Mouse (Mus musculus) heart, embryonic 14.5 days (tissue): ENCODE data around the gene Tsc22d2. TPM values are rescaled to one million over a fixed set of nuclear protein-coding genes. Genes with fewer than 3 reads are reported as not detected.

ENCODE experiments used
- ATAC-seq: fragments of 200-750 bp; cut with Nextera tagmentation; 2 replicates; pipeline ENCODE4 v1.8.0; 2017; ENCODE audit warnings: low read depth, moderate TSS enrichment; ENCODE audit not compliant: insufficient number of reproducible peaks, insufficient read depth, low FRiP score
- H3K27ac ChIP-seq, 2 experiments: fragments of 200-500 bp in 1 of 2; fragments of 300-500 bp in 1 of 2; sonication (generic) in 1 of 2; replicated peaks in 1 of 2; 2 replicates each; pipeline ENCODE4 v1.5.1; 2012 to 2014; ENCODE audit warnings: low read depth in 2 of 2, low read length in 2 of 2, control low read depth in 1 of 2, mild to moderate bottlenecking in 1 of 2, mixed read lengths in 1 of 2; ENCODE audit not compliant: control insufficient read depth in 1 of 2, insufficient read depth in 1 of 2
- H3K27me3 ChIP-seq: fragments of 300-500 bp; sonication (generic); 2 replicates; pipeline ENCODE4 v1.6.1; 2014; ENCODE audit warnings: mild to moderate bottlenecking, low read length, control low read depth; ENCODE audit not compliant: control insufficient read depth, insufficient read depth
- H3K36me3 ChIP-seq: fragments of 300-500 bp; sonication (generic); 2 replicates; pipeline ENCODE4 v1.6.1; 2014; ENCODE audit warnings: mild to moderate bottlenecking, control low read depth, low read length, mixed read lengths; ENCODE audit not compliant: control insufficient read depth, insufficient read depth
- H3K4me1 ChIP-seq, 2 experiments: fragments of 200-500 bp in 1 of 2; fragments of 300-500 bp in 1 of 2; sonication (generic) in 1 of 2; 2 replicates each; pipeline ENCODE4 v1.6.1; 2012 to 2014; ENCODE audit warnings: low read length in 2 of 2, control low read depth in 1 of 2, mixed read lengths in 1 of 2; ENCODE audit not compliant: control insufficient read depth in 2 of 2, insufficient read depth in 2 of 2
- H3K4me2 ChIP-seq: fragments of 300-500 bp; sonication (generic); 2 replicates; pipeline ENCODE4 v1.6.1; 2014; ENCODE audit warnings: mild to moderate bottlenecking, low read length
- H3K4me3 ChIP-seq, 2 experiments: fragments of 200-500 bp in 1 of 2; fragments of 300-500 bp in 1 of 2; sonication (generic) in 1 of 2; 2 replicates each; pipeline ENCODE4 v1.5.1; 2012 to 2014; ENCODE audit warnings: low read length in 2 of 2, mild to moderate bottlenecking in 2 of 2, control low read depth in 1 of 2, low read depth in 1 of 2, moderate library complexity in 1 of 2; ENCODE audit not compliant: control insufficient read depth in 1 of 2, insufficient read depth in 1 of 2
- H3K9ac ChIP-seq: fragments of 300-500 bp; sonication (generic); 2 replicates; pipeline ENCODE4 v1.6.1; 2014; ENCODE audit warnings: mild to moderate bottlenecking, low read length
- H3K9me3 ChIP-seq: fragments of 300-500 bp; sonication (generic); 2 replicates; pipeline ENCODE4 v1.6.1; 2016; ENCODE audit warnings: low read length, control low read depth; ENCODE audit not compliant: control insufficient read depth
- WGBS: fragments of 180-500 bp; shearing (Covaris S2); extraction: QIAGEN DNeasy Blood & Tissue Kit; methylation state at CpG from one replicate; pipeline ENCODE4 v1.1.7; 2014; 5-methylcytosine and 5-hydroxymethylcytosine counted together
- polyA plus RNA-seq: library from polyadenylated mRNA; unstranded; fragments of >200 nt; fragmentation: Nextera tagmentation; extraction: Ambion mirVana; gene quantifications from 2 replicates; pipeline ENCODE4 v1.2.1, GENCODE M21; 2014

Gene Tsc22d2
- polyA plus RNA-seq, 1 experiment from 2014 or later = 25.3 TPM

DNA sequence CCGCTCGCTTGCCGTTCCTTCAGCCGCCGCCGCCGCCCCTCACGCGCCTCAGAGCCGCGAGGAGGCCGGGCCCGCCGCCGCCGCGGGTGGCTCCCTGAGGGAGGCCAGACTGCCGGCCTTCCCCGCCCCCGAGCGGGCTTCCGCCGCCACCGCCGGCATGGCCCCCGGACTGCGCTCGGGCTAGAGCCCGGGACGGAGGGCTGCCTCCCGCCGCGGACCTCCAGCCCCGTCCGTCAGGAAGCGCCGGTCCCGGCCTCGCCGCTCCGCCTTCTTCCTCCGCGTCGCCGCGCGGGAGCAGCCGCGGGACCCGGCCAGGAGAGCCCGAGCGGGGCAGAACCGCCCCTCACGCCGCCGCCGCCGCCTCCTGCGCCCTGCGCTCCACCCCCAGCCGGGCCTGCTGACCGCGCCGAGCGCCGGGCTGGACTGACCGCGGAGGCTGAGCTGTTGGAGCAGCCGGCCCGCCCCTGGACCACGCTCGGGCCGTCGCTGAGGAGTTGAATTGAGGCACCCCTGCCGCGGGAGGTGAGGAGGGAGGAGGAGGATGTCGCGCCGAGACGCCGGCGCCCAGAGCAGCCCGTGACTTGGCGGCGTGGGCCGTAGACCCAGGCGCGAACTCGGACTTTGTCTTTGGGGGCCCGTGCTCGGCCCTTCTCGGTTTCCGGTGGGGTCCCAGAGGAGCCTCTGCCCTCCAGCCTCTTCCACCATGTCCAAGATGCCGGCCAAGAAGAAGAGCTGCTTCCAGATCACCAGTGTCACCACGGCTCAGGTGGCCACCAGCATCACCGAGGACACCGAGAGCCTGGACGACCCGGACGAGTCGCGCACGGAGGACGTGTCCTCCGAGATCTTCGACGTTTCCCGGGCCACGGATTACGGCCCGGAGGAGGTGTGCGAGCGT lies 720 bp downstream of the Tsc22d2 start:
- H3K4me2 ChIP-seq = peak overlapping the region; percentile 88
- ATAC-seq = peak; percentile 64
- peak overlapping the region; percentile 58 to 76 for H3K4me3 ChIP-seq
- H3K4me1 ChIP-seq = 0 out of 4 replicates have a peak, but pooled peaks cover 0 to 4% of the 10 kb centered on the region in 2 experiments
- WGBS = 0% methylated on average over 89 of the region's 113 CpGs
- peaks cover 12% of the 10 kb centered on the region for H3K36me3 ChIP-seq
- no peaks in the 10 kb centered on the region for H3K27me3 ChIP-seq
- H3K9me3 ChIP-seq = no peaks in the 10 kb centered on the region
- peak overlapping the region; percentile 99 to 100 for H3K27ac ChIP-seq
- H3K9ac ChIP-seq = peak overlapping the region; percentile 99

DNA sequence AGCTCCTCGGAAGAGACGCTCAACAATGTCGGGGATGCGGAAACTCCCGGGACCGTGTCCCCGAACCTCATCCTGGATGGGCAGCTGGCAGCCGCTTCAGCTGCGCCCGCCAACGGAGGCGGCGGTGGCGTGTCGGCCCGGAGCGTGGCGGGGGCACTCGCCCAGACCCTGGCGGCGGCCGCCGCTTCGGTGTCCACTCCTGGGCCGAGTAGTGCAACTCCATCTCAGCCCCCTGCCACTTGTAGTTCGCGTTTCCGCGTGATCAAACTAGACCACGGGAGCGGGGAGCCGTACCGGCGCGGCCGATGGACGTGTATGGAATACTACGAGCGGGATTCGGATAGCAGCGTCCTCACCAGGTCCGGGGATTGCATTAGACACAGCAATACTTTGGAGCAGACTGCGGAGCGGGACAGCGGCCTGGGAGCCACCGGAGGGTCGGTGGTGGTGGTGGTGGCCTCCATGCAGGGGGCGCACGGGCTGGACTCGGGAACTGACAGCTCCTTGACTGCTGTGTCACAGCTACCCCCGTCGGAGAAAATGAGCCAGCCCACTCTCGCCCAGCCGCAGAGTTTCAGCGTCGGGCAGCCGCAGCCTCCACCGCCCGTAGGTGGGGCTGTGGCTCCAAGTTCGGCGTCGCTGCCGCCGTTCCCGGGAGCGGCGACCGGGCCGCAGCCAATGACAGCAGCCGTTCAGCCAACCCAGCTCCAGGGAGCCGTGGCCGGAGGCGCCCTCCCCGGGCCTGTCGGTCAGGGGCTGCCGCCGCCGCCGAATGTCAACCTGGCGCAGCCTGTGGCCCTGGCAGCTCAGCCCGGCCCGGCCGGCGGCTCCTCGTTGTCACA lies 1.6 kb downstream of the Tsc22d2 start:
- WGBS = under 1% methylated on average over 84 of the region's 85 CpGs
- Histone ChIP-seq H3K27me3 (no peaks in the 10 kb centered on the region), H3K36me3 (peaks cover 12% of the 10 kb centered on the region), H3K9me3 (no peaks in the 10 kb centered on the region), H3K4me1 (0 out of 4 replicates have a peak, but pooled peaks cover 0 to 4% of the 10 kb centered on the region in 2 experiments), H3K27ac (peak overlapping the region; percentile 99 to 100), H3K4me2 (peak overlapping the region; percentile 88), H3K9ac (peak overlapping the region; percentile 99), H3K4me3 (peak overlapping the region; percentile 58 to 76)
- peak; percentile 68 for ATAC-seq

DNA sequence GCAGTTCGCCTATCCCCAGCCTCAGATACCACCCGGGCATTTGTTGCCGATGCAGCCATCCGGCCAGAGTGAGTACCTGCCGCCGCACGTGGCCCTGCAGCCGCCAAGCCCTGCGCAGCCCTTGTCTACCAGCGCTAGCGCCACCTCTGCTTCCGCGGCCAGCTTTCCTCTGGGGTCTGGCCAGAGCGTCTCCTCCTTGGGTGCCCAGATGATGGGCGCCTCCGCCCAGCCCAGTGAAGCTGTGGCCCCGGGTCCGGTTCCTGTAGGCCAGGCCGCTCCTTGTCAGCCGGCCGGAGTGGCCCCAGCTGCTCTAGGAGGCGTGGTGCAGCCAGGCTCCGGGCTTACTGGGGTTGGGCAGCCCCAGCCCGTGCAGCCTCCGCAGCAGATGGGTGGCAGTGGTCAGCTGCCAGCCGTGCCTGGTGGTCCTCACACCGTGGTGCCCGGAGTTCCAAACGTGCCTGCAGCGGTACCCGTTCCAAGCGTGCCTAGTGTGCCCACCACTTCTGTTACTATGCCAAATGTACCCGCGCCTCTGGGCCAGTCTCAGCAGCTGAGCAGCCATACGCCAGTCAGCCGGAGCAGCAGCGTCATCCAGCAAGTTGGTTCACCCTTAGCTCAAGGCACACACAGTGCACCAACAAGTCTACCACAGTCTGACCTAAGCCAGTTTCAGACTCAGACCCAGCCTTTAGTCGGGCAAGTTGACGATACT lies 2.4 kb downstream of the Tsc22d2 start:
- Histone ChIP-seq H3K4me3 (peak overlapping the region; percentile 58 to 76), H3K9ac (peak overlapping the region; percentile 99), H3K27ac (peak overlapping the region; percentile 99 to 100), H3K4me1 (0 out of 4 replicates have a peak, but pooled peaks cover 0 to 4% of the 10 kb centered on the region in 2 experiments), H3K9me3 (no peaks in the 10 kb centered on the region), H3K27me3 (no peaks in the 10 kb centered on the region), H3K4me2 (peak overlapping the region; percentile 88), H3K36me3 (peaks cover 12% of the 10 kb centered on the region)
- peak; percentile 37 for ATAC-seq
- WGBS = under 1% methylated on average over 39 of the region's 39 CpGs

DNA sequence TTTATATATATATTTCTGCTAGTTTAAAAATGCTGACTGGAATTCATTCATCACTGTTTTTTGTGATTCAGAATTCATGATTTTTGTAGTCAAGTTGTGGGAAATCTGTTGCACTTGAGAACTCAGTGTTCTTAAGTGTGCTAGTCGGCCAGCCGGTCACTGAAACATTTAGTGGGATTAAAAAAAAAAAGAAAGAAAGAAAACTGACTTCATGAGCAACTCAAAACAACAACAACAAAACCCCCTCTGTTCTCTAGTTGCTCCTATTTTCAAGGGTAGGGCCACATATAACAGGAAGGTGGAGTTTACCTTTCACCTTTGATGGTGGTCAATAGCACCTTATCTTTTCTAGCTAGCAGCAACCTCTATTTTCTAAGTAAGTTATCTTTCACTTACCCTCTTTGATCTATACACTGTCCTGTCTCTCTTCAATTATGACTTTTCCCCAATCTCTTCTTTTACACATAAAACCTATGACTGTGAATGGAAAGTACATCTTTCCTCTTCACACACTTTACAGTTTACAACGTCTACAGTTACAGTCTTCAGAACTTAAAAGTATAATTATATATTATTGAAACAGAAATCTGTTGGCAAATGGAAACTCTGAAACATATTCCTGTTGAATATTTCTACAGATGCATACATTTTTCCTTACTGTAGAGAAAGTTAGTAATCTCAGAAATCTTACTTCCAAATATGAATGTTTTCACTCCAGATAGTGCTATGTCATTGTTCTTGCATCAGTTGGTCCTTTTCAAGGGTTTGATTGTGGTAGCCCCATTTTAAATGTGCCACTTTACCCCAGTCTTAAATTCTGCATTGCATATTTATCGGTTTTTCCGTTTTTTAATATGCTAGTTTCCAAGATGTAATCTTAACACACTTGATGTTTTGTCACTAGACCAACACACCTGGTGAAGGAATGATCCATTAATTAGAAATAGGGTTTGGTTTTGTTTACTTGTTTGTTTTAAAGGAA lies 4.5 kb downstream of the Tsc22d2 start:
- H3K9me3 ChIP-seq = no peaks in the 10 kb centered on the region
- peak overlapping the region; percentile 88 for H3K4me2 ChIP-seq
- H3K4me3 ChIP-seq = peak overlapping the region; percentile 36 to 58; a peak in 3 of 4 replicates
- peak overlapping the region; percentile 99 for H3K9ac ChIP-seq
- H3K36me3 ChIP-seq = peaks cover 14% of the 10 kb centered on the region
- ATAC-seq = no peak
- peaks cover 2 to 12% of the 10 kb centered on the region in 2 experiments; a peak in 3 of 4 replicates for H3K4me1 ChIP-seq
- H3K27ac ChIP-seq = 0 out of 4 replicates have a peak overlapping the region, but pooled peaks of 1 of the 2 experiments have one; percentile 2
- no peaks in the 10 kb centered on the region for H3K27me3 ChIP-seq
- WGBS = 17% methylated on average over 5 of the region's 5 CpGs

DNA sequence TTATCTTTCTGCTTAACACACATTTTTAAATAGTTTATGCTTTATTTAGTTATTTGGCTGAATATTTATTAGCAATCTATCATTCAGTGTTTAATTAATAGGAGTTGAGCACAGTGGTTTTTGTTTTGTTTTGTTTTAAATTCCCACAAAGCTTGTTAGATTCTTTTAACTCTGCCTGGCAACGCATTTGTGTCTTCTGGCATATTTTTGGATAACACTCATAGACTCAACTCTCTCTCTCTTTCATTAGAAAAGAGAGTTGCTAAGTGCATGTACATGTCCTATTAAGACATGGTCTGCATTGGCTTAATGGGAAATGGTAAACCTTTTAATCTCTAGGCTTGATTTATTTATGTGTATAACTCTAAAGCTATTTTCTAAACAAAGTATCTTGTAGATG lies 14.3 kb downstream of the Tsc22d2 start:
- 64% methylated on average over 1 of the region's 1 CpGs for WGBS
- H3K4me3 ChIP-seq = no peak overlapping the region
- no peaks in the 10 kb centered on the region for H3K4me1 ChIP-seq
- H3K9me3 ChIP-seq = no peaks in the 10 kb centered on the region
- H3K36me3 ChIP-seq = no peaks in the 10 kb centered on the region
- no peak for ATAC-seq
- H3K27ac ChIP-seq = no peak overlapping the region
- no peak overlapping the region for H3K9ac ChIP-seq
- no peak overlapping the region for H3K4me2 ChIP-seq
- no peaks in the 10 kb centered on the region for H3K27me3 ChIP-seq

DNA sequence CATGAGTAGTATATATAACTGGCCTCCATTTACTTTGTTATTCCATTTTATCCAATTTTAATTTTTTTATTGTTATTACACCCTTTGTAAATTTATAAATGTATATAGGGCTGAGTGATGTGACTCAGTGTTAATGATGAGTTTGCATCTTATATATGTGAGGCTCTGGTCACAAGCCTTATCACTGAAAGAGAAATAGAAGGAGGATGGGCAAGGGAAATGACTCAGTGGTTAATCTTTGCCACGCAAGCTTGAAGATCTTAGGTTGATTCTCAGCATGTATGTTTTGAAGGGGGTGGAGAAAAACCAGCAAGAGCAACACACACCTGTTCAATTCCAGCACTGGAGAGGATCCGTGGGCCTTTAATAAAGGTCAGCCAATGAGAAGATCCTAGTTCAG lies 19.9 kb downstream of the Tsc22d2 start:
- WGBS = 75% methylated on average over 2 of the region's 2 CpGs
- Histone ChIP-seq H3K27ac (no peak overlapping the region), H3K36me3 (peaks cover 5% of the 10 kb centered on the region), H3K4me2 (no peak overlapping the region), H3K27me3 (no peaks in the 10 kb centered on the region), H3K4me1 (no peaks in the 10 kb centered on the region), H3K9me3 (no peaks in the 10 kb centered on the region), H3K9ac (no peak overlapping the region), H3K4me3 (no peak overlapping the region)
- ATAC-seq = no peak
